Mouse (Mus musculus) forebrain, embryonic 15.5 days (tissue): ENCODE results near the gene Cadm2. TPM values are rescaled to one million over a fixed set of nuclear protein-coding genes. Genes with fewer than 3 reads are reported as not detected.

Experiments used
- ATAC-seq: fragments of 200-750 bp; cut with Nextera tagmentation; replicated peaks from 2 replicates; pipeline ENCODE4 v1.8.0; 2017; ENCODE audit warnings: mild to moderate bottlenecking, moderate TSS enrichment, moderate library complexity
- H3K27ac ChIP-seq: fragments of 300-500 bp; sonication (generic); replicated peaks from 2 replicates; pipeline ENCODE4 v1.5.1; 2015; ENCODE audit warnings: mild to moderate bottlenecking, inconsistent platforms
- H3K27me3 ChIP-seq: fragments of 300-500 bp; sonication (generic); 2 replicates; pipeline ENCODE4 v1.6.1; 2015; ENCODE audit warnings: inconsistent platforms
- H3K36me3 ChIP-seq: fragments of 300-500 bp; sonication (generic); 2 replicates; pipeline ENCODE4 v1.6.1; 2015; ENCODE audit warnings: mild to moderate bottlenecking, inconsistent platforms
- H3K4me1 ChIP-seq: fragments of 300-500 bp; sonication (generic); 2 replicates; pipeline ENCODE4 v1.6.1; 2015; ENCODE audit warnings: inconsistent platforms
- H3K4me2 ChIP-seq: fragments of 300-500 bp; sonication (generic); replicated peaks from 2 replicates; pipeline ENCODE4 v1.6.1; 2015; ENCODE audit warnings: mild to moderate bottlenecking, inconsistent platforms
- H3K4me3 ChIP-seq: fragments of 300-500 bp; sonication (generic); 2 replicates; pipeline ENCODE4 v1.5.1; 2015; ENCODE audit warnings: mild to moderate bottlenecking, inconsistent platforms
- H3K9ac ChIP-seq: fragments of 300-500 bp; sonication (generic); replicated peaks from 2 replicates; pipeline ENCODE4 v1.6.1; 2015; ENCODE audit warnings: mild to moderate bottlenecking, inconsistent platforms
- H3K9me3 ChIP-seq: fragments of 300-500 bp; sonication (generic); 2 replicates; pipeline ENCODE4 v1.6.1; 2016; ENCODE audit warnings: inconsistent platforms
- WGBS: fragments of 180-500 bp; shearing (Covaris S2); methylation state at CpG from one replicate; pipeline ENCODE4 v1.1.7; 2015; ENCODE audit warnings: mixed read lengths; 5-methylcytosine and 5-hydroxymethylcytosine counted together
- polyA plus RNA-seq: library from polyadenylated mRNA; unstranded; fragments of >200 nt; fragmentation: Nextera tagmentation; extraction: Ambion mirVana; gene quantifications from 2 replicates; pipeline ENCODE4 v1.2.1, GENCODE M21; 2015

The Cadm2 gene
- polyA plus RNA-seq, 1 experiment from 2014 or later: 36.4 TPM

- no peak for ATAC-seq
- Histone ChIP-seq H3K4me2 (no peak overlapping the region), H3K9me3 (no peaks in the 10 kb centered on the region), H3K9ac (no peak overlapping the region), H3K36me3 (no peaks in the 10 kb centered on the region), H3K4me3 (no peak overlapping the region), H3K4me1 (no peaks in the 10 kb centered on the region), H3K27ac (no peak overlapping the region), H3K27me3 (no peaks in the 10 kb centered on the region)
- 22% methylated on average over 1 of the region's 1 CpGs for WGBS
These were observed 385.8 kb downstream of the Cadm2 start for GRCm38 (mm10) chr16:67234862-67235261.

GRCm38 (mm10) chr16:67226696-67227095 is 394.0 kb downstream of the Cadm2 start:
- ATAC-seq: no peak
- Histone ChIP-seq H3K4me2 (no peak overlapping the region), H3K9ac (no peak overlapping the region), H3K27me3 (no peaks in the 10 kb centered on the region), H3K4me3 (no peak overlapping the region), H3K36me3 (no peaks in the 10 kb centered on the region), H3K9me3 (no peaks in the 10 kb centered on the region), H3K27ac (no peak overlapping the region), H3K4me1 (no peaks in the 10 kb centered on the region)
- WGBS: 74% methylated on average over 1 of the region's 1 CpGs

GRCm38 (mm10) chr16:67203329-67203728 is 417.4 kb downstream of the Cadm2 start:
- Histone ChIP-seq H3K4me3 (no peak overlapping the region), H3K4me2 (no peak overlapping the region), H3K4me1 (no peaks in the 10 kb centered on the region), H3K9ac (no peak overlapping the region), H3K9me3 (no peaks in the 10 kb centered on the region), H3K36me3 (no peaks in the 10 kb centered on the region), H3K27me3 (no peaks in the 10 kb centered on the region), H3K27ac (no peak overlapping the region)
- ATAC-seq: no peak

- H3K27me3 ChIP-seq: no peaks in the 10 kb centered on the region
- no peak overlapping the region for H3K27ac ChIP-seq
- WGBS: 44% methylated on average over 4 of the region's 4 CpGs
- no peak overlapping the region for H3K9ac ChIP-seq
- no peak overlapping the region for H3K4me2 ChIP-seq
- H3K36me3 ChIP-seq: no peaks in the 10 kb centered on the region
- H3K9me3 ChIP-seq: no peaks in the 10 kb centered on the region
- 0 out of 2 replicates have a peak, but pooled peaks cover 3% of the 10 kb centered on the region for H3K4me1 ChIP-seq
- 0 out of 2 replicates have a peak, but pooled peaks have one; percentile 35 for ATAC-seq
- no peak overlapping the region for H3K4me3 ChIP-seq
These were observed 427.8 kb downstream of the Cadm2 start for GRCm38 (mm10) chr16:67192852-67193415.

GRCm38 (mm10) chr16:67192395-67192794 is 428.3 kb downstream of the Cadm2 start:
- 0 out of 2 replicates have a peak, but pooled peaks cover 3% of the 10 kb centered on the region for H3K4me1 ChIP-seq
- no peak overlapping the region for H3K9ac ChIP-seq
- H3K4me2 ChIP-seq: no peak overlapping the region
- 55% methylated on average over 2 of the region's 2 CpGs for WGBS
- no peak overlapping the region for H3K4me3 ChIP-seq
- ATAC-seq: no peak
- H3K36me3 ChIP-seq: no peaks in the 10 kb centered on the region
- no peak overlapping the region for H3K27ac ChIP-seq
- H3K9me3 ChIP-seq: no peaks in the 10 kb centered on the region
- H3K27me3 ChIP-seq: no peaks in the 10 kb centered on the region

- Histone ChIP-seq H3K27me3 (no peaks in the 10 kb centered on the region), H3K9ac (no peak overlapping the region), H3K9me3 (no peaks in the 10 kb centered on the region), H3K36me3 (no peaks in the 10 kb centered on the region), H3K4me2 (no peak overlapping the region), H3K4me3 (no peak overlapping the region), H3K4me1 (no peaks in the 10 kb centered on the region), H3K27ac (no peak overlapping the region)
- WGBS: 53% methylated on average over 1 of the region's 1 CpGs
- ATAC-seq: no peak
These were observed 434.4 kb downstream of the Cadm2 start for GRCm38 (mm10) chr16:67186322-67186721.

GRCm38 (mm10) chr16:67182958-67183357 is 437.8 kb downstream of the Cadm2 start:
- no peaks in the 10 kb centered on the region for H3K9me3 ChIP-seq
- H3K9ac ChIP-seq: no peak overlapping the region
- H3K36me3 ChIP-seq: no peaks in the 10 kb centered on the region
- ATAC-seq: 0 out of 2 replicates have a peak, but pooled peaks have one; percentile 23
- no peak overlapping the region for H3K4me2 ChIP-seq
- no peak overlapping the region for H3K4me3 ChIP-seq
- H3K27ac ChIP-seq: no peak overlapping the region
- H3K4me1 ChIP-seq: no peaks in the 10 kb centered on the region
- WGBS: 77% methylated on average over 5 of the region's 5 CpGs
- H3K27me3 ChIP-seq: no peaks in the 10 kb centered on the region

- Histone ChIP-seq H3K27me3 (no peaks in the 10 kb centered on the region), H3K36me3 (no peaks in the 10 kb centered on the region), H3K4me2 (no peak overlapping the region), H3K4me1 (0 out of 2 replicates have a peak, but pooled peaks cover 2% of the 10 kb centered on the region), H3K4me3 (no peak overlapping the region), H3K27ac (no peak overlapping the region), H3K9ac (no peak overlapping the region), H3K9me3 (no peaks in the 10 kb centered on the region)
- 20% methylated on average over 4 of the region's 4 CpGs for WGBS
- peak; percentile 95 for ATAC-seq
These were observed 445.3 kb downstream of the Cadm2 start for GRCm38 (mm10) chr16:67175386-67175785.

- Histone ChIP-seq H3K27me3 (no peaks in the 10 kb centered on the region), H3K36me3 (no peaks in the 10 kb centered on the region), H3K4me3 (no peak overlapping the region), H3K27ac (no peak overlapping the region), H3K4me1 (no peaks in the 10 kb centered on the region; the same call in none of the 2 replicates), H3K9me3 (no peaks in the 10 kb centered on the region), H3K4me2 (no peak overlapping the region), H3K9ac (no peak overlapping the region)
- no peak for ATAC-seq
- WGBS: 41% methylated on average over 6 of the region's 6 CpGs
These were observed 458.4 kb downstream of the Cadm2 start for GRCm38 (mm10) chr16:67162211-67162790.

GRCm38 (mm10) chr16:67124811-67125210 is 495.9 kb downstream of the Cadm2 start:
- peak overlapping the region; percentile 63 for H3K27ac ChIP-seq
- H3K4me2 ChIP-seq: no peak overlapping the region
- no peak overlapping the region for H3K9ac ChIP-seq
- H3K27me3 ChIP-seq: no peaks in the 10 kb centered on the region
- WGBS: 61% methylated on average over 4 of the region's 4 CpGs
- H3K9me3 ChIP-seq: no peaks in the 10 kb centered on the region
- no peaks in the 10 kb centered on the region; the same call in 1 of the 2 replicates for H3K4me1 ChIP-seq
- no peaks in the 10 kb centered on the region for H3K36me3 ChIP-seq
- peak; percentile 76; the same call in 1 of the 2 replicates for ATAC-seq
- no peak overlapping the region for H3K4me3 ChIP-seq

- Histone ChIP-seq H3K4me3 (no peak overlapping the region), H3K4me2 (no peak overlapping the region), H3K9ac (no peak overlapping the region), H3K4me1 (no peaks in the 10 kb centered on the region; the same call in 1 of the 2 replicates), H3K27me3 (no peaks in the 10 kb centered on the region), H3K27ac (no peak overlapping the region), H3K36me3 (no peaks in the 10 kb centered on the region), H3K9me3 (no peaks in the 10 kb centered on the region)
- 61% methylated on average over 5 of the region's 5 CpGs for WGBS
- ATAC-seq: no peak
These were observed 498.2 kb downstream of the Cadm2 start for GRCm38 (mm10) chr16:67122532-67122931.

GRCm38 (mm10) chr16:67121781-67122180 is 498.9 kb downstream of the Cadm2 start:
- Histone ChIP-seq H3K4me1 (no peaks in the 10 kb centered on the region; the same call in 1 of the 2 replicates), H3K4me2 (no peak overlapping the region), H3K4me3 (no peak overlapping the region), H3K27me3 (no peaks in the 10 kb centered on the region), H3K9ac (no peak overlapping the region), H3K9me3 (no peaks in the 10 kb centered on the region), H3K27ac (no peak overlapping the region), H3K36me3 (no peaks in the 10 kb centered on the region)
- 76% methylated on average over 3 of the region's 3 CpGs for WGBS
- no peak for ATAC-seq
